Comparison of ENCODE assay signal across 30 mouse cellular contexts in genomic region chr1:169970936-169971335, GRCm38 (mm10). TPM values are rescaled to one million over a fixed set of nuclear protein-coding genes. Genes with fewer than 3 reads are reported as not detected.
A peak's percentile ranks its signal among the peaks of the same experiment; 100 is the strongest.
DNase-seq lines count a peak whose midpoint lies in the region; ATAC-seq and TF ChIP-seq lines count a peak whose summit lies in the region.
"Had no signal": no experiment of that assay in that cellular context is flagged by ENCODE, and none has a peak within 500 bp of the region (broad histone marks: within the 10 kb centered on the region; RNA-seq: fewer than 3 reads in every experiment).

No protein-coding gene starts in this region.

- peaks cover 40% of the 10 kb centered on the region for H3K4me1 ChIP-seq in heart, embryonic 12.5 days (replicated peaks)
- peaks cover 31% of the 10 kb centered on the region for H3K4me1 ChIP-seq in heart, postnatal 0 days (ENCODE audit: control insufficient read depth, insufficient read depth)
- H3K4me1 ChIP-seq in liver, adult 2 months (ENCODE audit: control insufficient read depth, insufficient read depth, low read length): peaks cover 5% of the 10 kb centered on the region
- H3K4me1 ChIP-seq in liver, embryonic 12.5 days: peaks cover 22% of the 10 kb centered on the region

- WGBS in heart, embryonic 12.5 days: 89% methylated on average over 4 of the region's 4 CpGs
- 87% methylated on average over 4 of the region's 4 CpGs for WGBS in heart, postnatal 0 days
- 68% methylated on average over 4 of the region's 4 CpGs for WGBS in liver, adult 2 months
- WGBS in liver, embryonic 12.5 days (ENCODE audit: insufficient replicate concordance): 78% methylated on average over 4 of the region's 4 CpGs

- H3K36me3 ChIP-seq in heart, embryonic 12.5 days: peaks cover 5% of the 10 kb centered on the region
- peaks cover 5% of the 10 kb centered on the region for H3K36me3 ChIP-seq in heart, postnatal 0 days (replicated peaks; ENCODE audit: control insufficient read depth, insufficient read depth, low read length)
- peaks cover 10% of the 10 kb centered on the region for H3K36me3 ChIP-seq in liver, adult 2 months (ENCODE audit: control insufficient read depth, insufficient read depth, low read length)
- peaks cover 5% of the 10 kb centered on the region for H3K36me3 ChIP-seq in liver, embryonic 12.5 days

- peaks cover 3% of the 10 kb centered on the region; the same call in 1 of the 2 replicates for H3K79me2 ChIP-seq in liver, adult 2 months (ENCODE audit: control insufficient read depth, insufficient read depth, low read length)

- no peaks in the 10 kb centered on the region for H3K9me3 ChIP-seq in heart, embryonic 12.5 days (replicated peaks)
- no peaks in the 10 kb centered on the region for H3K9me3 ChIP-seq in heart, postnatal 0 days (replicated peaks; ENCODE audit: control insufficient read depth, low read length)
- no peaks in the 10 kb centered on the region for H3K9me3 ChIP-seq in liver, embryonic 12.5 days (replicated peaks)
- H3K9me3 ChIP-seq: embryonic facial prominence, embryonic 12.5 days; embryonic facial prominence, embryonic 15.5 days; hindbrain, embryonic 12.5 days; hindbrain, embryonic 15.5 days had no signal

- H3K27ac ChIP-seq in heart, embryonic 12.5 days (ENCODE audit: poor library complexity, severe bottlenecking): no peak overlapping the region
- H3K27ac ChIP-seq in heart, postnatal 0 days (ENCODE audit: low read depth): peak overlapping the region; percentile 82; the same call in 1 of the 2 replicates
- no peak overlapping the region for H3K27ac ChIP-seq in liver, adult 2 months (replicated peaks; ENCODE audit: insufficient read depth, low read depth, low read length)
- no peak overlapping the region for H3K27ac ChIP-seq in liver, embryonic 12.5 days
- H3K27ac ChIP-seq: embryonic facial prominence, embryonic 12.5 days; gastrocnemius, adult 2 months; hindbrain, embryonic 12.5 days; hindbrain, embryonic 15.5 days had no signal

- TF ChIP-seq POLR2A in liver, adult 2 months (IDR thresholded peaks at IDR 0.05; ENCODE audit: extremely low read depth, insufficient read depth, low read length): no peak

- H3K9ac ChIP-seq in heart, embryonic 12.5 days: no peak overlapping the region
- no peak overlapping the region for H3K9ac ChIP-seq in heart, postnatal 0 days (replicated peaks; ENCODE audit: low read depth, low read length)
- no peak overlapping the region for H3K9ac ChIP-seq in liver, adult 2 months (ENCODE audit: low read depth, low read length)
- H3K9ac ChIP-seq in liver, embryonic 12.5 days: no peak overlapping the region
- H3K9ac ChIP-seq: embryonic facial prominence, embryonic 12.5 days; embryonic facial prominence, embryonic 15.5 days; forebrain, postnatal 0 days; hindbrain, embryonic 12.5 days; hindbrain, embryonic 15.5 days had no signal

- TF ChIP-seq EP300 in heart, postnatal 0 days (IDR thresholded peaks at IDR 0.05; ENCODE audit: low read depth): no peak

- TF ChIP-seq CTCF in heart, postnatal 0 days (IDR thresholded peaks at IDR 0.05; ENCODE audit: low read depth): no peak
- TF ChIP-seq CTCF in liver, adult 2 months (IDR thresholded peaks at IDR 0.05; ENCODE audit: low read depth, low read length): no peak

- ATAC-seq in heart, embryonic 12.5 days (ENCODE audit: insufficient number of reproducible peaks, low FRiP score): no peak
- no peak for ATAC-seq in heart, postnatal 0 days (ENCODE audit: insufficient read depth, low read depth)
- no peak for ATAC-seq in liver, embryonic 12.5 days
- ATAC-seq: CD4-positive, CD25-positive, alpha-beta regulatory T cell, adult 4 months; forebrain, embryonic 14.5 days; forebrain, postnatal 0 days; intestine, postnatal 0 days had no signal

- no peak for DNase-seq in heart, postnatal 4 days
- DNase-seq in heart, postnatal 0 days (ENCODE audit: low spot score): no peak
- DNase-seq in heart, postnatal 36 days: no peak
- peak; percentile 17 for DNase-seq in liver, adult 2 months (ENCODE audit: extremely low read depth, low read depth, low spot score)
- DNase-seq: adrenal gland, adult 2 months; adrenal gland, postnatal 14 days; cerebellum, adult 11 months; cerebellum, adult 2 months; cerebellum, adult 9-11 months; cerebellum, postnatal 25 days; forebrain, postnatal 0 days; gastrocnemius, adult 2 months; gastrocnemius, postnatal 14 days; heart, adult 11 months had no signal

- no peaks in the 10 kb centered on the region for H3K27me3 ChIP-seq in heart, embryonic 12.5 days (replicated peaks)
- no peaks in the 10 kb centered on the region for H3K27me3 ChIP-seq in heart, postnatal 0 days (ENCODE audit: control insufficient read depth, insufficient read depth, low read length)
- H3K27me3 ChIP-seq in liver, adult 2 months (ENCODE audit: control insufficient read depth, insufficient read depth, low read length): no peaks in the 10 kb centered on the region
- H3K27me3 ChIP-seq in liver, embryonic 12.5 days (replicated peaks): no peaks in the 10 kb centered on the region
- H3K27me3 ChIP-seq: embryonic facial prominence, embryonic 12.5 days; embryonic facial prominence, embryonic 15.5 days; hindbrain, embryonic 12.5 days; hindbrain, embryonic 15.5 days had no signal

- intact Hi-C loops in heart, postnatal 36 days (cut with DNase I): no loop called here

- no peak overlapping the region for H3K4me3 ChIP-seq in heart, embryonic 12.5 days
- H3K4me3 ChIP-seq in heart, postnatal 0 days (ENCODE audit: low read depth, low read length): no peak overlapping the region
- H3K4me3 ChIP-seq in liver, adult 2 months (ENCODE audit: insufficient read depth, low read depth, low read length): no peak overlapping the region
- no peak overlapping the region for H3K4me3 ChIP-seq in liver, embryonic 12.5 days
- H3K4me3 ChIP-seq: gastrocnemius, adult 2 months; hindbrain, embryonic 12.5 days had no signal

- H3K4me2 ChIP-seq in heart, embryonic 12.5 days: 0 out of 2 replicates have a peak overlapping the region, but pooled peaks have one; percentile 47
- no peak overlapping the region for H3K4me2 ChIP-seq in heart, postnatal 0 days (ENCODE audit: low read depth, low read length)
- no peak overlapping the region for H3K4me2 ChIP-seq in liver, embryonic 12.5 days
- H3K4me2 ChIP-seq: hindbrain, embryonic 12.5 days had no signal

RNA-seq across cellular contexts. Expression of gene Hsd17b7, which starts 1.9 kb away (rescaled TPM):
- polyA plus RNA-seq in heart, embryonic 12.5 days (2016; fragmentation: Nextera tagmentation; extraction: Ambion mirVana): 35.7 and 37.5 TPM in 2 replicates
- 10 to 100 TPM; 30.9 to 34.2 TPM for total RNA-seq in heart, postnatal 4 days (2021)
- 45.6 and 62.4 TPM in 2 replicates for total RNA-seq in heart, postnatal 0 days (2014; rRNA removed; ENCODE audit: low replicate concordance)
- 36.9 and 39.4 TPM in 2 replicates for polyA plus RNA-seq in heart, postnatal 0 days (2015; fragmentation: Nextera tagmentation; extraction: Ambion mirVana)
- total RNA-seq in heart, postnatal 36 days (2021): 10 to 100 TPM; 14.2 to 15.3 TPM
- total RNA-seq in liver, adult 2 months (2014; rRNA removed): 34.8 and 41.3 TPM in 2 replicates
- polyA plus RNA-seq in liver, adult 2 months (2012; rRNA removed): 22.1 and 24.7 TPM in 2 replicates
- 14.2 and 14.4 TPM in 2 replicates for polyA plus RNA-seq in liver, embryonic 12.5 days (2016; fragmentation: Nextera tagmentation; extraction: Ambion mirVana)

RNA-seq across cellular contexts. Expression of gene Ccdc190, which starts 42.5 kb away (rescaled TPM):
- polyA plus RNA-seq in heart, embryonic 12.5 days (2016; fragmentation: Nextera tagmentation; extraction: Ambion mirVana): not detected in 2 replicates
- total RNA-seq in heart, postnatal 4 days (2021): not detected
- total RNA-seq in heart, postnatal 0 days (2014; rRNA removed; ENCODE audit: low replicate concordance): not detected in 2 replicates
- polyA plus RNA-seq in heart, postnatal 0 days (2015; fragmentation: Nextera tagmentation; extraction: Ambion mirVana): not detected in 2 replicates
- not detected for total RNA-seq in heart, postnatal 36 days (2021)
- not detected in 2 replicates for total RNA-seq in liver, adult 2 months (2014; rRNA removed)
- polyA plus RNA-seq in liver, adult 2 months (2012; rRNA removed): not detected in 2 replicates
- not detected in 2 replicates for polyA plus RNA-seq in liver, embryonic 12.5 days (2016; fragmentation: Nextera tagmentation; extraction: Ambion mirVana)
- total RNA-seq: adrenal gland, postnatal 14 days; common myeloid progenitor, adult 5-6 weeks; gastrocnemius, adult 2 months; gastrocnemius, postnatal 14 days; gastrocnemius, postnatal 4 days; heart, adult 8-10 months; hematopoietic stem cell, adult 5-6 weeks; MEL had no signal
- polyA plus RNA-seq: adrenal gland, adult 2 months; C2C12; CD4-positive, CD25-positive, alpha-beta regulatory T cell, adult 4 months; embryonic facial prominence, embryonic 12.5 days; intestine, embryonic 14.5 days; intestine, postnatal 0 days had no signal
